Comparison of ENCODE assay signal across 8 mouse cellular contexts in the genomic region with DNA sequence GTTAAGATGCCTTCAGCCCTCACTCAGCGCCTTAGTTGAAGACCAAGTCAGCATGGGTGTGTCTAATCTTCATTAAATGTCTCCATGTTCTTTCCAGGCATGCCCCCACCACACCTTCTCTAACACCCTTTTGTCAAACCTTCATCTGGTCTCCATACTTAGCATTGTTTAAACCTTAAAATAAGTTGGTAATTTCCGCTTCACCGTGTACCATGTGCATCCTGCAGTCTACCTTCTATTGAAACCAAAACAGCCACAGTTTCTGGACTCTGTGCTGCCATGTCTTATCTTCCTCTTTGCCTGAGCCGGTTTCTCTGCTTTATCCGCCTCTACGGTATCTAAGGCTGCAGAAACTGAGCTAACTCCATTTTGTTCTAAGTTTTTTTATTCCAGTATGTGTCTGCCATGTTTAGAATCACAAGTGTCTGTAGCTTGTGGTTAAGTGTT. TPM values are rescaled to one million over a fixed set of nuclear protein-coding genes. Genes with fewer than 3 reads are reported as not detected.
DNase-seq lines count a peak whose midpoint lies in the region; ATAC-seq lines count a peak whose summit lies in the region.

No protein-coding gene starts in this region.

- DNase-seq in kidney, postnatal 4 days = no peak
- DNase-seq in R1 (ENCODE audit: low read depth, low spot score) = peak; percentile 19
- no peak for DNase-seq in hindbrain, embryonic 11.5 days (ENCODE audit: low spot score)
- DNase-seq in midbrain, embryonic 10.5 days (ENCODE audit: low spot score) = no peak
- DNase-seq in left cerebral cortex, adult 8-10 months (ENCODE audit: low spot score in 2 of 2) = no peak
- no peak for DNase-seq in right cerebral cortex, postnatal 14 days
- no peak for DNase-seq in layer of hippocampus, postnatal 36 days

- no peaks in the 10 kb centered on the region for H3K9me3 ChIP-seq in kidney, embryonic 14.5 days (ENCODE audit: control insufficient read depth, low read length)
- H3K9me3 ChIP-seq in hindbrain, embryonic 11.5 days (ENCODE audit: control insufficient read depth, low read length) = no peaks in the 10 kb centered on the region
- no peaks in the 10 kb centered on the region for H3K9me3 ChIP-seq in midbrain, embryonic 10.5 days (replicated peaks)

- H3K4me2 ChIP-seq in kidney, embryonic 14.5 days (replicated peaks; ENCODE audit: low read depth, low read length) = peak overlapping the region; percentile 40
- H3K4me2 ChIP-seq in hindbrain, embryonic 11.5 days (replicated peaks; ENCODE audit: low read depth, low read length) = peak overlapping the region; percentile 46

- 36% methylated on average over 6 of the region's 6 CpGs for WGBS in kidney, embryonic 14.5 days
- WGBS in hindbrain, embryonic 11.5 days = 67% methylated on average over 6 of the region's 6 CpGs
- WGBS in midbrain, embryonic 10.5 days = 60% methylated on average over 6 of the region's 6 CpGs

- no peak overlapping the region; the same call in 1 of the 2 replicates for H3K27ac ChIP-seq in kidney, embryonic 14.5 days (ENCODE audit: low read depth, low read length)
- no peak overlapping the region for H3K27ac ChIP-seq in hindbrain, embryonic 11.5 days (ENCODE audit: low read depth, low read length)
- no peak overlapping the region for H3K27ac ChIP-seq in midbrain, embryonic 10.5 days (replicated peaks)

- H3K36me3 ChIP-seq in kidney, embryonic 14.5 days (ENCODE audit: control insufficient read depth, insufficient read depth, low read length) = peaks cover 24% of the 10 kb centered on the region
- H3K36me3 ChIP-seq in hindbrain, embryonic 11.5 days (ENCODE audit: control insufficient read depth, insufficient read depth, low read length) = no peaks in the 10 kb centered on the region
- peaks cover 26% of the 10 kb centered on the region for H3K36me3 ChIP-seq in midbrain, embryonic 10.5 days

- no peaks in the 10 kb centered on the region for H3K27me3 ChIP-seq in kidney, embryonic 14.5 days (ENCODE audit: control insufficient read depth, insufficient read depth, low read length)
- H3K27me3 ChIP-seq in hindbrain, embryonic 11.5 days (ENCODE audit: control insufficient read depth, insufficient read depth, low read length) = no peaks in the 10 kb centered on the region
- no peaks in the 10 kb centered on the region for H3K27me3 ChIP-seq in midbrain, embryonic 10.5 days (ENCODE audit: low read depth, poor library complexity, severe bottlenecking)

- no peak for ATAC-seq in kidney, embryonic 14.5 days (ENCODE audit: low FRiP score, low TSS enrichment)
- no peak for ATAC-seq in hindbrain, embryonic 11.5 days (ENCODE audit: low FRiP score)

- peak overlapping the region; percentile 98 for H3K4me3 ChIP-seq in kidney, embryonic 14.5 days (ENCODE audit: low read length)
- peak overlapping the region; percentile 90 for H3K4me3 ChIP-seq in hindbrain, embryonic 11.5 days (ENCODE audit: low read depth, low read length)
- H3K4me3 ChIP-seq in midbrain, embryonic 10.5 days = peak overlapping the region; percentile 95

- peak overlapping the region; percentile 98 for H3K9ac ChIP-seq in kidney, embryonic 14.5 days (ENCODE audit: low read depth, low read length)
- 0 out of 2 replicates have a peak overlapping the region, but pooled peaks have one; percentile 19 for H3K9ac ChIP-seq in hindbrain, embryonic 11.5 days (ENCODE audit: low read depth, low read length)

- peaks cover 5% of the 10 kb centered on the region; the same call in 1 of the 2 replicates for H3K4me1 ChIP-seq in kidney, embryonic 14.5 days (ENCODE audit: control insufficient read depth, insufficient read depth, low read length)
- 0 out of 2 replicates have a peak, but pooled peaks cover 3% of the 10 kb centered on the region for H3K4me1 ChIP-seq in hindbrain, embryonic 11.5 days (replicated peaks; ENCODE audit: control insufficient read depth, insufficient read depth, low read length)
- peaks cover 41% of the 10 kb centered on the region for H3K4me1 ChIP-seq in midbrain, embryonic 10.5 days

RNA-seq across cellular contexts. Expression of a gene that starts 2.4 kb away (rescaled TPM):
- 208 and 414 TPM in 2 replicates for polyA plus RNA-seq in kidney, embryonic 14.5 days (2014; fragmentation: Nextera tagmentation; extraction: Ambion mirVana)
- 340 and 415 TPM in 2 replicates for polyA plus RNA-seq in hindbrain, embryonic 11.5 days (2014; fragmentation: Nextera tagmentation; extraction: Ambion mirVana)
- 407 and 414 TPM in 2 replicates for polyA plus RNA-seq in midbrain, embryonic 10.5 days (2016; fragmentation: Nextera tagmentation; extraction: Ambion mirVana)
- total RNA-seq in left cerebral cortex, adult 8-10 months (2022) = 100 to 1,000 TPM; 130 to 147 (median 140) TPM
- total RNA-seq in layer of hippocampus, postnatal 36 days (2021) = 10 to 100 TPM; 97.7 to 99.2 TPM
